Mouse (Mus musculus): ENCODE measurements at regions not wholly inside any gene's neighbourhood (a gene's known extent, or its start where the extent isn't known, plus 50 kb on each side); places are given as distances from the start of the nearest gene placed in this dataset. TPM values are rescaled to one million over a fixed set of nuclear protein-coding genes. Genes with fewer than 3 reads are reported as not detected.

- DNase-seq (ENCODE audit: low spot score): no peak
Observed at GRCm38 (mm10) chr10:25032625-25033024, 105.3 kb upstream of the Arg1 start.

GRCm38 (mm10) chr10:25029387-25029915 lies 102.2 kb upstream of the Arg1 start:
- DNase-seq (ENCODE audit: low spot score): no peak

GRCm38 (mm10) chr10:25023601-25024157 lies 96.4 kb upstream of the Arg1 start:
- peak; percentile 36 for DNase-seq (ENCODE audit: low spot score)

- DNase-seq (ENCODE audit: low spot score): peak; percentile 15
Observed at GRCm38 (mm10) chr10:25023044-25023540, 95.8 kb upstream of the Arg1 start.

GRCm38 (mm10) chr10:25018946-25019345 lies 91.7 kb upstream of the Arg1 start:
- no peak for DNase-seq (ENCODE audit: low spot score)

- DNase-seq (ENCODE audit: low spot score): no peak
Observed at GRCm38 (mm10) chr10:25017843-25018242, 90.6 kb upstream of the Arg1 start.

GRCm38 (mm10) chr10:25016110-25016509 lies 88.8 kb upstream of the Arg1 start:
- peak; percentile 17 for DNase-seq (ENCODE audit: low spot score)

- DNase-seq (ENCODE audit: low spot score): no peak
Observed at GRCm38 (mm10) chr10:25012129-25012528, 84.8 kb upstream of the Arg1 start.

- DNase-seq (ENCODE audit: low spot score): no peak
Observed at GRCm38 (mm10) chr10:25001299-25001698, 74.0 kb upstream of the Arg1 start.

- DNase-seq (ENCODE audit: low spot score): no peak
Observed at GRCm38 (mm10) chr10:25000231-25001222, 73.2 kb upstream of the Arg1 start.

GRCm38 (mm10) chr10:24999807-25000206 lies 72.5 kb upstream of the Arg1 start:
- no peak for DNase-seq (ENCODE audit: low spot score)

GRCm38 (mm10) chr10:24997661-24998060 lies 70.4 kb upstream of the Arg1 start:
- no peak for DNase-seq (ENCODE audit: low spot score)

GRCm38 (mm10) chr10:24995751-24996150 lies 68.5 kb upstream of the Arg1 start:
- no peak for DNase-seq (ENCODE audit: low spot score)

- DNase-seq (ENCODE audit: low spot score): no peak
Observed at GRCm38 (mm10) chr10:24989965-24990653, 62.8 kb upstream of the Arg1 start.

GRCm38 (mm10) chr10:24984801-24985200 lies 57.5 kb upstream of the Arg1 start:
- DNase-seq (ENCODE audit: low spot score): no peak

GRCm38 (mm10) chr10:24981763-24982162 lies 54.5 kb upstream of the Arg1 start:
- DNase-seq (ENCODE audit: low spot score): no peak

Small RNA genes lying in the stretch of these regions (microRNA-seq; reads per million reads assigned to microRNA genes)
- gene Gm22566: not detected
